Mouse (Mus musculus): Measurements from ENCODE around the gene Clcc1.

DNA sequence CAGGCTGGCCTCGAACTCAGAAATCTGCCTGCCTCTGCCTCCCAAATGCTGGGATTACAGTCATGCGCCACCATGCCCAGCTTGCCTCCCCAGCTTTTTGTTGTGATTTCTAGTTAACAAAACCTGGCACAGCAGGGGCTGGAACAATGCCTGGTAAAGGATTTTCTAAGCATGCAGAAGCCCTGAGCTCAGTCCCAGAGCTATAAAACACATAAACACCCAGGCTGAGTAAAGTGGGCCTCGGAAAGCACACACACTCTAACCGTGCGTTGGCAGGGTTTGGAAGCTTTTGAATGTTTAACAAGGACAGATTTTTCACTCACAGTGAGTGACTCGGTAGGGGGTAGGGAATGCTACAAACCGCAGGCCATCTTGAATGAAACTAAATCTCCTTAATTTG is 7.7 kb upstream of the Clcc1 start:
- no peak for TF ChIP-seq POLR2A (IDR thresholded peaks at IDR 0.05; ENCODE audit: borderline replicate concordance, insufficient read depth, low read length)
- TF ChIP-seq CTCF (IDR thresholded peaks at IDR 0.05; ENCODE audit: borderline replicate concordance, insufficient read depth, low read depth, low read length): no peak
